Mouse (Mus musculus): ENCODE data around the gene Dmbt1.

GRCm38 (mm10) chr7:131167771-131168170, 135.9 kb downstream of the Dmbt1 start:
- no peak for TF ChIP-seq CTCF (IDR thresholded peaks at IDR 0.05; ENCODE audit: insufficient read depth, low read depth, low read length)
- TF ChIP-seq POLR2A (IDR thresholded peaks at IDR 0.05; ENCODE audit: insufficient read depth, low read depth, low read length): no peak
